Mouse (Mus musculus): Measurements from ENCODE around the gene Ccnd3.

The Ccnd3 gene

GRCm38 (mm10) chr17:47504941-47505346 is at the start of gene Ccnd3:
Gene Ccnd3 (plus strand): TSS chr17:47505051.
- DNase-seq (ENCODE audit: low spot score) = peak; percentile 85

GRCm38 (mm10) chr17:47458310-47458709 is 46.5 kb upstream of the Ccnd3 start:
- no peak for DNase-seq (ENCODE audit: low spot score)

GRCm38 (mm10) chr17:47458936-47459335 is 45.9 kb upstream of the Ccnd3 start:
- DNase-seq (ENCODE audit: low spot score) = no peak

- DNase-seq (ENCODE audit: low spot score) = no peak
These were observed 45.4 kb upstream of the Ccnd3 start for GRCm38 (mm10) chr17:47459341-47459919.

- DNase-seq (ENCODE audit: low spot score) = no peak
These were observed 43.2 kb upstream of the Ccnd3 start for GRCm38 (mm10) chr17:47461688-47462087.

GRCm38 (mm10) chr17:47462209-47462608 is 42.6 kb upstream of the Ccnd3 start:
- DNase-seq (ENCODE audit: low spot score) = no peak

- no peak for DNase-seq (ENCODE audit: low spot score)
These were observed 42.0 kb upstream of the Ccnd3 start for GRCm38 (mm10) chr17:47462728-47463388.

GRCm38 (mm10) chr17:47464248-47464965 is 40.4 kb upstream of the Ccnd3 start:
- no peak for DNase-seq (ENCODE audit: low spot score)

GRCm38 (mm10) chr17:47465016-47465415 is 39.8 kb upstream of the Ccnd3 start:
- no peak for DNase-seq (ENCODE audit: low spot score)

- no peak for DNase-seq (ENCODE audit: low spot score)
These were observed 38.6 kb upstream of the Ccnd3 start for GRCm38 (mm10) chr17:47466284-47466683.

- no peak for DNase-seq (ENCODE audit: low spot score)
These were observed 37.2 kb upstream of the Ccnd3 start for GRCm38 (mm10) chr17:47467659-47468058.

- no peak for DNase-seq (ENCODE audit: low spot score)
These were observed 36.8 kb upstream of the Ccnd3 start for GRCm38 (mm10) chr17:47468063-47468462.

- no peak for DNase-seq (ENCODE audit: low spot score)
These were observed 36.4 kb upstream of the Ccnd3 start for GRCm38 (mm10) chr17:47468466-47468865.

GRCm38 (mm10) chr17:47469642-47470041 is 35.2 kb upstream of the Ccnd3 start:
- DNase-seq (ENCODE audit: low spot score) = no peak

- no peak for DNase-seq (ENCODE audit: low spot score)
These were observed 34.7 kb upstream of the Ccnd3 start for GRCm38 (mm10) chr17:47470121-47470520.

- DNase-seq (ENCODE audit: low spot score) = no peak
These were observed 34.2 kb upstream of the Ccnd3 start for GRCm38 (mm10) chr17:47470686-47471085.

GRCm38 (mm10) chr17:47472435-47473350 is 32.2 kb upstream of the Ccnd3 start:
- DNase-seq (ENCODE audit: low spot score) = peak; percentile 32

- peak; percentile 64 for DNase-seq (ENCODE audit: low spot score)
These were observed 31.3 kb upstream of the Ccnd3 start for GRCm38 (mm10) chr17:47473434-47473974.

GRCm38 (mm10) chr17:47474250-47474649 is 30.6 kb upstream of the Ccnd3 start:
- no peak for DNase-seq (ENCODE audit: low spot score)

GRCm38 (mm10) chr17:47475181-47475580 is 29.7 kb upstream of the Ccnd3 start:
- no peak for DNase-seq (ENCODE audit: low spot score)

- DNase-seq (ENCODE audit: low spot score) = no peak
These were observed 29.1 kb upstream of the Ccnd3 start for GRCm38 (mm10) chr17:47475714-47476113.

- DNase-seq (ENCODE audit: low spot score) = no peak
These were observed 25.0 kb upstream of the Ccnd3 start for GRCm38 (mm10) chr17:47479887-47480286.
